Mouse (Mus musculus) layer of hippocampus, adult 2 months (tissue): ENCODE data around the gene Notch2. TPM values are rescaled to one million over a fixed set of nuclear protein-coding genes. Genes with fewer than 3 reads are reported as not detected.

Experiments
- DNase-seq, 2 experiments: peaks; one replicate each; pipeline ENCODE4 v3.0.0; 2022; ENCODE audit warnings: low spot score in 2 of 2
- H3K27ac ChIP-seq: fragments of 200-600 bp; 2 replicates; pipeline ENCODE4 v1.8.1; 2022
- H3K4me3 ChIP-seq: fragments of 200-600 bp; 2 replicates; pipeline ENCODE4 v1.8.1; 2022; ENCODE audit warnings: mild to moderate bottlenecking
- CTCF ChIP-seq: fragments of 200-600 bp; conservative IDR thresholded peaks from 2 replicates; pipeline ENCODE4 v1.8.1; 2022; ENCODE audit warnings: antibody characterized with exemption, mild to moderate bottlenecking, moderate library complexity
- long read RNA-seq, 2 experiments: library from polyadenylated mRNA; stranded (forward); transcript quantifications; one replicate each; pipeline ENCODE4 v2.0.0; 2021; ENCODE audit warnings: borderline mapping rate in 2 of 2
- total RNA-seq, 2 experiments: library from RNA; stranded (reverse); gene quantifications; 2 replicates each; pipeline ENCODE4 v1.2.3; 2021

Gene Notch2
- 10 to 100 TPM; 22.2 to 25.5 TPM for total RNA-seq
- long read RNA-seq, experiment 1, partial matches to known transcripts, result 0 of 3 reads
- long read RNA-seq, experiment 1, other reads (novel, unspliced or antisense), result 3 of 3 reads
- long read RNA-seq, experiment 2, partial matches to known transcripts, result 0 of 1 reads
- long read RNA-seq, experiment 2, other reads (novel, unspliced or antisense), result 1 of 1 reads

DNA sequence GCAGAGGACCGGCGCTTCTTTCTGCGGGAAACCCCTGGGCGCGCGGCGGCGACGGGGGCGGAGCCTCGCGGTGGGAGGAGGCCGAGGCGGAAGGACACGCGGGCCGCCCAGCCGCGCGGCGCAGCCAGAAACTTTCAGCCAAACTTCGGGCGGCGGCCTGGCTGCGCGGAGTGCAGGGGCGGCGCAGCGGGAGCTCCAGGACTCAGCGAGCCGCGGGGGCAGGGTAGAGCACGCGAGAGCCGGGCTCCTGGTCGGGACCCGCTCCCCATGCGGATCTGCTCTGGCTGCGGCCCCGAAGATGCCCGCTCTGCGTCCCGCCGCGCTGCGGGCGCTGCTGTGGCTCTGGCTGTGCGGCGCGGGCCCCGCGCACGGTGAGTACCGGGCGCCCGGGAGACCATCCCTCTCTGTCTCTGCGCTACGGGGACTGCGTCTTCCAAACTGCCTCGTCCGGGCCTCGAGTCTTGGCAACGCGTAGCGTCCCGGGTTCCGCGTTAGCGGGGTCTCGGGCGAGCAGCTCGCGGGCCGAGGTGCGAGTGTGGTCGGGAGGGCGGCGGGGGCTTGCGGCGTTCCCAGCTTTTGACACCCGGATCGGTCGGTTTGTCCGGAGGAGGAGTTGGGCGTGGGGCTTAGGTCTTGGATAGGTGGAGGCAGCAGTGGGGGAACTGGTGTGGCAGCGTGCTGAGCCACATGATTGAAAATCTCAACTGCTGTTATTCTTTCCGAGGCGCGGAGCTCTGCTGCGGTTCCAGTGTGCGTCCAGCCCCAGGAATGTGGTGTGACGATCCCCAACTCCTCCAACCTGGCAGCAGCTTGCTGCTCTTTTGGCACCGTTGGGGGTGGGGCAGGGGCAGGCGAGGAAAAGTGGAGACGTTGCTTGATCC, at the start of gene Notch2:
TSS of gene Notch2 (plus strand) at position 127 of the 881 bp plus-strand sequence.
- Histone ChIP-seq H3K4me3 (peak within 1 kb of the TSS; percentile 81), H3K27ac (peak within 1 kb of the TSS; percentile 92)
- peak; percentile 88 to 90 for DNase-seq
- TF ChIP-seq CTCF, result no peak

DNA sequence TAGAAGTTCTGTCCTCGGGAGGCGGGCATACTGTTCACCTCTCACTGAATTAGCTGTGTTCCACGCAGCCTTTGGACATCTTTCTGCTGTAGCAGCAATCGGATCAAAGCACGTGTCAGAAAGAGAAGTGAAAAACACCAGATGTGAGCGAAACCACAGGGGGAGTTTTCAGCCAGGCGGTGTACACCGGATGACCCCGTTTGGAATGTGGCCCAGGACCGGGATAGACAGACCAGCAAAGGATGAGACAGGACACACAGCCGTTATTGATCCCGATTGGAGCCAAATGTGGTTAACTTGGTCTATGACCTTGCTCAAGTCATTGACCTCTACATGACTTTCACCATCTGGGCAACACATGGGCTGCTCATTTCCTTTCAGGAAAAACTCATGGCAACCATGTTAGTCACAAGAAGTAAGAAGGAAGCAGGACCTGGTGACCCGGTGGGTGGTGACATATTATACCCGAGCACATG, 48.4 kb upstream of the Notch2 start:
- no peak for TF ChIP-seq CTCF
- no peak overlapping the region for H3K4me3 ChIP-seq
- no peak overlapping the region for H3K27ac ChIP-seq
- no peak for DNase-seq

DNA sequence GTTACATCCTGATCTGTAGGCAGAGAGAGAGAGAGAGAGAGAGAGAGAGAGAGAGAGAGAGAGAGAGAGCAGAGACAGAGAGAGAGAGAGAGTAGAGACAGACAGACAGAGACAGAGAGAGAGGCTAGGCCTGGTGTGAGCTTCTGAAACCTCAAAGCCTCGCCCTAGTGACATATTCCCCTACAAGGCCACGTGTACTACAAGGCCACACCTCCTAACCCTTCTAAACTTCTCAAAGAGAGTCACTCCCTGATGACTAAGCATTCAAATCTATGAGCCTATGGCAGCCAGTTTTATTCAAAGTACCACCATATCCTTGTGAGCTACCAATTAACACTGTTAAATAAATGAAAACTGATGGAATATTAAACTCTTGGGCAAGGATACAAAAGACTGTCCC, 45.7 kb upstream of the Notch2 start:
- TF ChIP-seq CTCF, result no peak
- no peak for DNase-seq
- Histone ChIP-seq H3K4me3 (no peak overlapping the region), H3K27ac (no peak overlapping the region)

DNA sequence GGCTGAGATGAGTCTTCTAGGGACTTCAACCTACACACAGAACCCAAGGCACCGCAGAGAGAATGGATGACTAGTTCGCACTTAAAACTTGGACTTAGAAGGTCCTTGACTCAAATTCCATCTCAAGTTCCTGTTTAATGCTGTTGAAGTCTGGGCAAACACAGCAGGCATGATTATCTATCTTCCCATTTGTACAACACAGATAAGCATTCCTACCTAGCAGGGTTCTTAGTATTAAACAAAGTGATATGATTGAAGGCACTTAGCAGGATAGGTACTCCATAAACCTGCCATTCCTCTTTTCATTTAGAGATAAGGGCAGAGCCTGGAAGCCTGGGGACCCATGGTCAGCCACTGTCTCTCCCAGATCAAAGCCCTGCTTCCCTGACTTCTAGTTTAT, 45.1 kb upstream of the Notch2 start:
- no peak for DNase-seq
- no peak for TF ChIP-seq CTCF
- no peak overlapping the region for H3K4me3 ChIP-seq
- no peak overlapping the region for H3K27ac ChIP-seq

- no peak for DNase-seq
- no peak for TF ChIP-seq CTCF
These were observed 44.3 kb upstream of the Notch2 start for GRCm38 (mm10) chr3:97969019-97969418.

GRCm38 (mm10) chr3:97971117-97971516, 42.2 kb upstream of the Notch2 start:
- no peak overlapping the region for H3K27ac ChIP-seq
- DNase-seq, result no peak
- no peak overlapping the region for H3K4me3 ChIP-seq
- TF ChIP-seq CTCF, result no peak

More at GRCm38 (mm10) chr3:97969019-97969418, 44.3 kb upstream of the Notch2 start:
- no peak overlapping the region for H3K4me3 ChIP-seq
- no peak overlapping the region for H3K27ac ChIP-seq

DNA sequence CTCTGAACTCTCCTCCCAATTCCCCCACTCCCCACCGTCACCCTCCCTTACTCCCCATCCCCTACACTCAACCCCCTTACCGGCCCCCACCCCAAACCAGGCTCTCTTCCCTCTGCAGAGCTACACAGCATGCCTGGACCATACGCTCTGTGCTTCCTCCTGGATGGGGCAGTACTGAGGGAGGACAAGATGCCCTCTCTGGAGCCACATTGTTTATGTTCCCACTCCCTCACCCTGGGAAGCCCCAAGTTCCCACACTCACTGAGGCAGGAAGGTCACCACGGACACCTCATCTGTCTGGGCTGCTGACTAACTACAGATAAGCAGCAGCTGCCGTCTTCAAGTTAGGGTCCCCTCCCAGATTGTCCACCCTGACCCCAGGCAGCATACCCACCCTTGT, 41.1 kb upstream of the Notch2 start:
- H3K4me3 ChIP-seq, result no peak overlapping the region
- no peak overlapping the region for H3K27ac ChIP-seq
- TF ChIP-seq CTCF, result no peak
- DNase-seq, result no peak

DNA sequence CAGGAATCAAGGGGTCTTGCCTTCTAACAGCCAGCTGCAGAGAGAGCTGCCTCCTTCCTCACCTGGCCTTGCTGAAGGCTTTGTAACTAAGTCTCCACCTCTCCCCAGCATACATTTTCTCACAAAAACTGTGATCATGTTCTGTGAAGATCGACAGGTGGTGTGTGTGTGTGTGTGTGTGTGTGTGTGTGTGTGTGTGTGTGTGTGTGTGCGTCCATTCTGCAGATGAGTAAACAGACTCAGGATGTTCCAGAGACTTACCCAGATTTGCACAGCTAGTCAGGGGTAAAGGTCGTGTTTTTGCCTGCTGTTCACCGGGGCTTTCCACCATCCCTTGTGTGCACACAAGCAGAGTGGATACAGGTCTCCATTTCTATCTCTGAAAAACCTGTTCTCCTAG, 40.6 kb upstream of the Notch2 start:
- H3K4me3 ChIP-seq, result no peak overlapping the region
- no peak for DNase-seq
- no peak for TF ChIP-seq CTCF
- H3K27ac ChIP-seq, result no peak overlapping the region

GRCm38 (mm10) chr3:97973306-97973705, 40.0 kb upstream of the Notch2 start:
- TF ChIP-seq CTCF, result no peak
- Histone ChIP-seq H3K27ac (no peak overlapping the region), H3K4me3 (no peak overlapping the region)
- DNase-seq, result no peak

- TF ChIP-seq CTCF, result no peak
- no peak overlapping the region for H3K4me3 ChIP-seq
- DNase-seq, result no peak
- H3K27ac ChIP-seq, result no peak overlapping the region
These were observed 39.0 kb upstream of the Notch2 start for GRCm38 (mm10) chr3:97974197-97974770.

- Histone ChIP-seq H3K27ac (no peak overlapping the region), H3K4me3 (no peak overlapping the region)
- no peak for TF ChIP-seq CTCF
- DNase-seq, result no peak
These were observed 36.6 kb upstream of the Notch2 start for GRCm38 (mm10) chr3:97976706-97977105.

DNA sequence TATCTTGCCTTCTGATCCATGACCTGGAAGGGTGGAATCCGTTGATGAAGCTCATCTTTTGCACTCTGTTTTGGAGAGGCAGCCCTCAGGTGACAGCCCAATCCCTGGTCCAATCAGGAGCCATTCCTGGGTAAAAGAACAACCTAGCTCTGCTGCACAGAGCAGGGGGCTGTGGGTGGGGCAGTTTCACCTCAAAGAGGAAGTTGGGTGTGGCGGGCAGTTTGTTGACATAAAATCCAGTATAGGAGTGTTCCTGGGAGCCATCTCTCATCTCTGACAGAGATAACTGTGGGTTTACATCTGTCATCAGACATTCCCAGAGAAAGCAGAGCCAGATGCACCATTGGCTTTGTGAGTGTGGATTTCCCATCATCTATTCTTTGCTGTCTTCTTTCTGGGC, 34.6 kb upstream of the Notch2 start:
- no peak for DNase-seq
- no peak for TF ChIP-seq CTCF
- Histone ChIP-seq H3K4me3 (no peak overlapping the region), H3K27ac (no peak overlapping the region)

DNA sequence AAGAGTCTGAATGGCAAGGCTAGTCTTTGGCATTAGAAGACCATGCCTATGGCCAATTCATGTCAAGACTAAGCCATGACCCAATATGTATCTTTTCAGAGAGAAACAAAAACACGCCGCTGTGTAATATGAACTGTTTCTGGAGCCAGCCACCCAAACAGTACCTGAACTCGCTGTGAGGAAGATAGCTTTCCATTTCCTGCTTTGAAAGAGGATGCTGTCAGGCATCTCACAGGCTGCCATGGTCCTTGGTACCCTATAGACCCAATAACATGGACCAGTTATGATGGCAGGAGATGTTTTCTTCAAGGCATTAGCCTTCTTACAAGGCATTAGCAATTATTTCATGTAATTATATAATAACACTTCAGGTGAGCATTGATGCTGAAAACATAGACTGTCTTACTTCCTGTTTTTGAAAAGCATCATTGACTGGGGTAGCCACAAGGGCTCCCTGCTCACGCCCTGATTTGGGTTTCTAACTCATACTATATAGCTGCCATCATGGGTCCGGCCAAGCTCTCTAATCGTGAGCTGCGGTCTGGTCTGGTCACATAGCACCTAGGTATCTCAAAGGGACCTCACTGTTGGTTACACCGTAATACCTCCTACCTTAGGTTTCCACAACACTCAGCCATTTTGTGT, 32.5 kb upstream of the Notch2 start:
- TF ChIP-seq CTCF, result no peak
- no peak for DNase-seq
- H3K4me3 ChIP-seq, result no peak overlapping the region
- H3K27ac ChIP-seq, result no peak overlapping the region
